Mouse (Mus musculus) adrenal gland, adult 8-10 months (tissue): ENCODE measurements around the gene Asphd1. TPM values are rescaled to one million over a fixed set of nuclear protein-coding genes. Genes with fewer than 3 reads are reported as not detected.

Source experiments
- DNase-seq: peaks from one replicate; pipeline ENCODE4 v3.0.0; 2022
- total RNA-seq, 4 experiments: library from RNA; stranded (reverse); gene quantifications; 2 replicates each; pipeline ENCODE4 v1.2.4; 2022

Asphd1 gene
- 1 to 10 TPM; 1.7 to 5.0 (median 3.7) TPM for total RNA-seq

GRCm38 (mm10) chr7:126949403-126949792, at the start of gene Asphd1:
Gene Asphd1, minus strand, starts transcription at chr7:126949582.
- no peak for DNase-seq

GRCm38 (mm10) chr7:126996449-126996848, 47.1 kb upstream of the Asphd1 start:
- DNase-seq: no peak

GRCm38 (mm10) chr7:126988816-126989215, 39.4 kb upstream of the Asphd1 start:
- no peak for DNase-seq

- DNase-seq: no peak
These were observed 36.9 kb upstream of the Asphd1 start for GRCm38 (mm10) chr7:126986319-126986718.

- no peak for DNase-seq
These were observed 35.5 kb upstream of the Asphd1 start for GRCm38 (mm10) chr7:126984667-126985444.

GRCm38 (mm10) chr7:126983113-126983512, 33.7 kb upstream of the Asphd1 start:
- no peak for DNase-seq

- no peak for DNase-seq
These were observed 32.7 kb upstream of the Asphd1 start for GRCm38 (mm10) chr7:126982054-126982453.

- DNase-seq: no peak
These were observed 32.2 kb upstream of the Asphd1 start for GRCm38 (mm10) chr7:126981601-126982000.

GRCm38 (mm10) chr7:126978841-126979240, 29.5 kb upstream of the Asphd1 start:
- DNase-seq: no peak

- no peak for DNase-seq
These were observed 27.6 kb upstream of the Asphd1 start for GRCm38 (mm10) chr7:126976878-126977459.

GRCm38 (mm10) chr7:126975950-126976866, 26.8 kb upstream of the Asphd1 start, which contains the start of gene Cdiptos:
Gene Cdiptos, minus strand, starts transcription at chr7:126976098.
- peak; percentile 93 for DNase-seq

- no peak for DNase-seq
These were observed 26.3 kb upstream of the Asphd1 start, which contains the start of gene Cdipt for GRCm38 (mm10) chr7:126975893-126975949. Gene Cdipt, plus strand, starts transcription at chr7:126975914.

GRCm38 (mm10) chr7:126975493-126975892, 26.1 kb upstream of the Asphd1 start:
- DNase-seq: no peak

- DNase-seq: peak; percentile 60
These were observed 18.0 kb upstream of the Asphd1 start for GRCm38 (mm10) chr7:126967361-126967760.

GRCm38 (mm10) chr7:126965568-126965967, 16.2 kb upstream of the Asphd1 start:
- DNase-seq: no peak

GRCm38 (mm10) chr7:126963548-126964286, 14.3 kb upstream of the Asphd1 start:
- DNase-seq: no peak

GRCm38 (mm10) chr7:126961965-126962364, 12.6 kb upstream of the Asphd1 start:
- DNase-seq: no peak

GRCm38 (mm10) chr7:126961095-126961494, 11.7 kb upstream of the Asphd1 start:
- no peak for DNase-seq

- no peak for DNase-seq
These were observed 10.4 kb upstream of the Asphd1 start for GRCm38 (mm10) chr7:126959780-126960179.

- DNase-seq: no peak
These were observed 5.7 kb upstream of the Asphd1 start for GRCm38 (mm10) chr7:126955125-126955524.

- DNase-seq: no peak
These were observed 3.3 kb upstream of the Asphd1 start for GRCm38 (mm10) chr7:126952646-126953045.

- no peak for DNase-seq
These were observed 2.4 kb upstream of the Asphd1 start for GRCm38 (mm10) chr7:126951741-126952140.
